Mouse (Mus musculus) testis, adult 2 months (tissue): ENCODE data around the gene Cdh15. TPM values are rescaled to one million over a fixed set of nuclear protein-coding genes. Genes with fewer than 3 reads are reported as not detected.

Source experiments
- H3K27ac ChIP-seq: fragments of 200-500 bp; 2 replicates; pipeline ENCODE4 v1.5.1; 2012; ENCODE audit warnings: low read depth, low read length; ENCODE audit not compliant: control insufficient read depth, insufficient read depth
- H3K27me3 ChIP-seq: fragments of 200-500 bp; 2 replicates; pipeline ENCODE4 v1.6.1; 2012; ENCODE audit warnings: mild to moderate bottlenecking, low read length, moderate library complexity; ENCODE audit not compliant: control insufficient read depth, insufficient read depth
- H3K36me3 ChIP-seq: fragments of 200-500 bp; 2 replicates; pipeline ENCODE4 v1.6.1; 2012; ENCODE audit warnings: mild to moderate bottlenecking, low read length; ENCODE audit not compliant: control insufficient read depth, insufficient read depth
- H3K4me1 ChIP-seq: fragments of 200-500 bp; 2 replicates; pipeline ENCODE4 v1.6.1; 2012; ENCODE audit warnings: low read length; ENCODE audit not compliant: control insufficient read depth, insufficient read depth
- H3K4me3 ChIP-seq: fragments of 200-500 bp; 2 replicates; pipeline ENCODE4 v1.5.1; 2012; ENCODE audit warnings: low read depth, mild to moderate bottlenecking, low read length, moderate library complexity, mixed read lengths; ENCODE audit not compliant: control insufficient read depth
- CTCF ChIP-seq: fragments of 200-500 bp; IDR thresholded peaks from 2 replicates; pipeline ENCODE4 v1.5.1; 2012; ENCODE audit warnings: low read depth, mild to moderate bottlenecking, inconsistent platforms, low read length, moderate library complexity; ENCODE audit not compliant: control insufficient read depth, insufficient read depth, insufficient replicate concordance
- POLR2A ChIP-seq: fragments of 200-500 bp; IDR thresholded peaks from 2 replicates; pipeline ENCODE4 v1.6.1; 2012; ENCODE audit warnings: low read depth, mild to moderate bottlenecking, inconsistent platforms, low read length, moderate library complexity; ENCODE audit not compliant: control insufficient read depth
- polyA plus RNA-seq: library from polyadenylated mRNA; depleted of rRNA; stranded (reverse); fragments of >200 nt; gene quantifications from 2 replicates; pipeline ENCODE4 v1.2.3, GENCODE M21; 2012

Cdh15 gene
- polyA plus RNA-seq, 1 experiment, result 0.12 TPM

- peaks cover 5% of the 10 kb centered on the region for H3K36me3 ChIP-seq
- peaks cover 4% of the 10 kb centered on the region for H3K4me1 ChIP-seq
- TF ChIP-seq CTCF (no peak), POLR2A (no peak)
- H3K4me3 ChIP-seq, result no peak overlapping the region
- H3K27me3 ChIP-seq, result no peaks in the 10 kb centered on the region
- H3K27ac ChIP-seq, result peak overlapping the region; percentile 33; the same call in 1 of the 2 replicates
Measured at GRCm38 (mm10) chr8:122901892-122902515, 54.2 kb downstream of the Cdh15 start.

- Histone ChIP-seq H3K36me3 (peaks cover 5% of the 10 kb centered on the region), H3K27me3 (no peaks in the 10 kb centered on the region), H3K4me1 (peaks cover 4% of the 10 kb centered on the region), H3K27ac (peak overlapping the region; percentile 33; the same call in 1 of the 2 replicates), H3K4me3 (no peak overlapping the region)
- no peak for TF ChIP-seq CTCF
- TF ChIP-seq POLR2A, result no peak
Measured at GRCm38 (mm10) chr8:122902581-122902980, 54.8 kb downstream of the Cdh15 start.

GRCm38 (mm10) chr8:122903002-122903401 is 55.2 kb downstream of the Cdh15 start:
- Histone ChIP-seq H3K27me3 (no peaks in the 10 kb centered on the region), H3K36me3 (peaks cover 5% of the 10 kb centered on the region), H3K27ac (no peak overlapping the region; the same call in 1 of the 2 replicates), H3K4me3 (no peak overlapping the region), H3K4me1 (peaks cover 4% of the 10 kb centered on the region)
- TF ChIP-seq CTCF (no peak), POLR2A (no peak)

GRCm38 (mm10) chr8:122904496-122904895 is 56.7 kb downstream of the Cdh15 start:
- Histone ChIP-seq H3K4me1 (peaks cover 4% of the 10 kb centered on the region), H3K27me3 (no peaks in the 10 kb centered on the region), H3K4me3 (no peak overlapping the region), H3K36me3 (peaks cover 2% of the 10 kb centered on the region), H3K27ac (no peak overlapping the region)
- TF ChIP-seq POLR2A (no peak), CTCF (no peak)

GRCm38 (mm10) chr8:122905346-122905745 is 57.6 kb downstream of the Cdh15 start:
- Histone ChIP-seq H3K36me3 (peaks cover 2% of the 10 kb centered on the region), H3K27me3 (no peaks in the 10 kb centered on the region), H3K4me3 (no peak overlapping the region), H3K4me1 (peaks cover 4% of the 10 kb centered on the region), H3K27ac (no peak overlapping the region)
- TF ChIP-seq CTCF, result no peak
- TF ChIP-seq POLR2A, result no peak

GRCm38 (mm10) chr8:122906463-122907021 is 58.8 kb downstream of the Cdh15 start:
- H3K36me3 ChIP-seq, result peaks cover 2% of the 10 kb centered on the region
- no peaks in the 10 kb centered on the region for H3K27me3 ChIP-seq
- TF ChIP-seq CTCF (no peak), POLR2A (no peak)
- peaks cover 4% of the 10 kb centered on the region for H3K4me1 ChIP-seq
- no peak overlapping the region for H3K4me3 ChIP-seq
- peak overlapping the region; percentile 56; the same call in 1 of the 2 replicates for H3K27ac ChIP-seq

GRCm38 (mm10) chr8:122912150-122912549 is 64.4 kb downstream of the Cdh15 start:
- no peak overlapping the region for H3K27ac ChIP-seq
- no peaks in the 10 kb centered on the region for H3K27me3 ChIP-seq
- no peak overlapping the region for H3K4me3 ChIP-seq
- peaks cover 1% of the 10 kb centered on the region; the same call in 1 of the 2 replicates for H3K36me3 ChIP-seq
- H3K4me1 ChIP-seq, result peaks cover 5% of the 10 kb centered on the region
- TF ChIP-seq CTCF (no peak), POLR2A (no peak)
